Mouse (Mus musculus) C2C12 (cell line): ENCODE results near the gene Mymk. TPM values are rescaled to one million over a fixed set of nuclear protein-coding genes. Genes with fewer than 3 reads are reported as not detected.

Experiments used
- H3K27me3 ChIP-seq: one replicate; pipeline ENCODE4 v1.6.1; 2011; ENCODE audit not compliant: control insufficient read depth, insufficient read depth, insufficient read length
- H3K36me3 ChIP-seq: one replicate; pipeline ENCODE4 v1.6.1; 2011; ENCODE audit not compliant: control insufficient read depth, insufficient read depth
- H3K4me3 ChIP-seq: one replicate; pipeline ENCODE4 v1.5.1; 2011; ENCODE audit warnings: mild to moderate bottlenecking, control low read depth; ENCODE audit not compliant: poor library complexity, insufficient read depth, severe bottlenecking
- H3K79me2 ChIP-seq: one replicate; pipeline ENCODE4 v1.6.1; 2011; ENCODE audit not compliant: control insufficient read depth, insufficient read depth
- H3K79me3 ChIP-seq: one replicate; pipeline ENCODE4 v1.6.1; 2011; ENCODE audit warnings: low read depth, control low read depth
- H3ac ChIP-seq: one replicate; pipeline ENCODE3; 2011; ENCODE audit warnings: low read depth; ENCODE audit not compliant: control insufficient read depth, insufficient read length
- CEBPB ChIP-seq: IDR thresholded peaks from one replicate; pipeline ENCODE4 v1.6.1; 2011; ENCODE audit warnings: low read depth, mild to moderate bottlenecking, control low read depth, moderate library complexity
- CTCF ChIP-seq: IDR thresholded peaks from one replicate; pipeline ENCODE4 v1.5.1; 2011; ENCODE audit not compliant: control insufficient read depth, insufficient read depth, insufficient read length
- FOSL1 ChIP-seq: IDR thresholded peaks from one replicate; pipeline ENCODE4 v1.8.0; 2011; ENCODE audit warnings: mild to moderate bottlenecking, low read length; ENCODE audit not compliant: poor library complexity, insufficient read depth, severe bottlenecking
- MAX ChIP-seq: IDR thresholded peaks from one replicate; pipeline ENCODE4 v1.6.1; 2011; ENCODE audit warnings: mild to moderate bottlenecking, control low read depth
- MYOD1 ChIP-seq: IDR thresholded peaks from one replicate; pipeline ENCODE4 v1.6.1; 2011; ENCODE audit warnings: low read depth; ENCODE audit not compliant: control insufficient read depth, insufficient read length
- MYOG ChIP-seq: IDR thresholded peaks from one replicate; pipeline ENCODE4 v1.6.1; 2011; ENCODE audit not compliant: control insufficient read depth, insufficient read length; ENCODE audit errors: extremely low read depth
- USF1 ChIP-seq: IDR thresholded peaks from one replicate; pipeline ENCODE4 v1.6.1; 2011; ENCODE audit warnings: low read depth, mild to moderate bottlenecking, control low read depth, moderate library complexity
- polyA plus RNA-seq: library from polyadenylated mRNA; unstranded; fragments of >200 nt; fragmentation: generic; extraction: Trizol; gene quantifications from one replicate; pipeline ENCODE4 v1.2.1, GENCODE M21; 2012; ENCODE audit warnings: missing spikeins

Gene Mymk
- polyA plus RNA-seq, 1 experiment, result 3.8 TPM

GRCm38 (mm10) chr2:27038596-27038995 lies 33.4 kb downstream of the Mymk start:
- Histone ChIP-seq H3K27me3 (peaks cover 26% of the 10 kb centered on the region), H3K36me3 (no peaks in the 10 kb centered on the region), H3ac (no peak overlapping the region), H3K79me3 (no peaks in the 10 kb centered on the region), H3K4me3 (no peak overlapping the region), H3K79me2 (no peaks in the 10 kb centered on the region)
- TF ChIP-seq CTCF, result peak; percentile 56
- TF ChIP-seq MAX, result no peak

- Histone ChIP-seq H3K27me3 (peaks cover 16% of the 10 kb centered on the region), H3K79me2 (no peaks in the 10 kb centered on the region), H3K79me3 (no peaks in the 10 kb centered on the region), H3ac (no peak overlapping the region), H3K4me3 (no peak overlapping the region), H3K36me3 (no peaks in the 10 kb centered on the region)
- TF ChIP-seq FOSL1, result no peak
- no peak for TF ChIP-seq CTCF
- no peak for TF ChIP-seq CEBPB
- no peak for TF ChIP-seq USF1
- TF ChIP-seq MYOG, result no peak
- no peak for TF ChIP-seq MYOD1
- no peak for TF ChIP-seq MAX
These were observed 35.0 kb downstream of the Mymk start for GRCm38 (mm10) chr2:27037008-27037407.

GRCm38 (mm10) chr2:27036003-27036402 lies 36.0 kb downstream of the Mymk start:
- Histone ChIP-seq H3ac (no peak overlapping the region), H3K36me3 (no peaks in the 10 kb centered on the region), H3K27me3 (peaks cover 9% of the 10 kb centered on the region), H3K79me3 (no peaks in the 10 kb centered on the region), H3K4me3 (no peak overlapping the region), H3K79me2 (no peaks in the 10 kb centered on the region)
- TF ChIP-seq CTCF (no peak), MYOD1 (no peak), MAX (no peak), USF1 (no peak), MYOG (no peak), CEBPB (no peak), FOSL1 (no peak)

- H3K27me3 ChIP-seq, result peaks cover 5% of the 10 kb centered on the region
- no peaks in the 10 kb centered on the region for H3K36me3 ChIP-seq
- H3ac ChIP-seq, result no peak overlapping the region
- no peak overlapping the region for H3K4me3 ChIP-seq
- no peaks in the 10 kb centered on the region for H3K79me2 ChIP-seq
- TF ChIP-seq MYOD1 (no peak), CTCF (no peak), MAX (no peak), CEBPB (no peak), MYOG (no peak), FOSL1 (no peak), USF1 (no peak)
- no peaks in the 10 kb centered on the region for H3K79me3 ChIP-seq
These were observed 39.6 kb downstream of the Mymk start for GRCm38 (mm10) chr2:27032361-27032760.

GRCm38 (mm10) chr2:27028437-27029015 lies 43.5 kb downstream of the Mymk start:
- Histone ChIP-seq H3ac (no peak overlapping the region), H3K4me3 (no peak overlapping the region), H3K36me3 (no peaks in the 10 kb centered on the region), H3K79me2 (no peaks in the 10 kb centered on the region), H3K27me3 (peaks cover 14% of the 10 kb centered on the region), H3K79me3 (no peaks in the 10 kb centered on the region)
- no peak for TF ChIP-seq FOSL1
- no peak for TF ChIP-seq MYOG
- TF ChIP-seq CEBPB, result no peak
- TF ChIP-seq CTCF, result no peak
- no peak for TF ChIP-seq MYOD1
- no peak for TF ChIP-seq MAX
- TF ChIP-seq USF1, result no peak

- Histone ChIP-seq H3K4me3 (no peak within 1 kb of the TSS), H3K79me3 (no peaks in the 10 kb centered on the region), H3K79me2 (no peaks in the 10 kb centered on the region), H3K27me3 (peaks cover 14% of the 10 kb centered on the region), H3K36me3 (no peaks in the 10 kb centered on the region), H3ac (no peak within 1 kb of the TSS)
- TF ChIP-seq MYOG (no peak), MAX (peak; percentile 72)
These were observed 44.2 kb downstream of the Mymk start, which contains the start of gene Slc2a6 for GRCm38 (mm10) chr2:27027618-27028436. Slc2a6 (minus strand) TSS chr2:27027998.
